Comparison of ENCODE assay signal across 10 mouse cellular contexts in the genomic region with DNA sequence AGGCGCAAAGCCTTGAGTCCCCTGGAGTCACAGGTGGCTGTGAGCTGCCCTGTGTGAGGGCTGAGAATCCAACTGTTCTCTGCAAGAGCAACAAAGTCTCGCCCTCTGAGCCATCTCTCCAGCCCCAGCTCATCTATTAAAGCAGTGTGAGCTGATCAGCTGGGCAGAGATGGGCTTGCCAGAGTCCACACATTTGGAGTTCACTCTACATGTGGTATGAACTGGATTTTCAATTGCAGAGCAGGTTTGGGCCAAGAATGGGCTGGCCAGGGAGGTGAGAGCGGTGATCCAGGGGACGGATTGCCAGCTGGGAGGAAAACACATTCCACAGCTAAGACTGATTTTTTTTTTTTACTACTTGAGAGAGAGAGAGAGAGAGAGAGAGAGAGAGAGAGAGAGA. TPM values are rescaled to one million over a fixed set of nuclear protein-coding genes. Genes with fewer than 3 reads are reported as not detected.
DNase-seq lines count a peak whose midpoint lies in the region; ATAC-seq and TF ChIP-seq lines count a peak whose summit lies in the region.
"Had no signal": no experiment of that assay in that cellular context is flagged by ENCODE, and none has a peak within 500 bp of the region (broad histone marks: within the 10 kb centered on the region; RNA-seq: fewer than 3 reads in every experiment).

No protein-coding gene starts in this region.

- H3K4me2 ChIP-seq in midbrain, embryonic 13.5 days (replicated peaks) = no peak overlapping the region
- no peak overlapping the region for H3K4me2 ChIP-seq in heart, postnatal 0 days (ENCODE audit: low read depth, low read length)

- WGBS in midbrain, embryonic 10.5 days = 83% methylated on average over 4 of the region's 4 CpGs
- WGBS in midbrain, embryonic 13.5 days = 84% methylated on average over 4 of the region's 4 CpGs
- 64% methylated on average over 4 of the region's 4 CpGs for WGBS in heart, postnatal 0 days
- WGBS in limb, embryonic 10.5 days = 87% methylated on average over 4 of the region's 4 CpGs

- TF ChIP-seq EP300 in heart, postnatal 0 days (IDR thresholded peaks at IDR 0.05; ENCODE audit: low read depth) = no peak

- TF ChIP-seq CTCF in heart, postnatal 0 days (IDR thresholded peaks at IDR 0.05; ENCODE audit: low read depth) = no peak

- H3K9ac ChIP-seq in midbrain, embryonic 13.5 days (replicated peaks) = no peak overlapping the region
- no peak overlapping the region for H3K9ac ChIP-seq in heart, postnatal 0 days (replicated peaks; ENCODE audit: low read depth, low read length)

- H3K27ac ChIP-seq in midbrain, embryonic 10.5 days (replicated peaks) = peak overlapping the region; percentile 73; the same call in 1 of the 2 replicates
- no peak overlapping the region for H3K27ac ChIP-seq in midbrain, embryonic 13.5 days
- H3K27ac ChIP-seq in heart, postnatal 0 days (ENCODE audit: low read depth) = no peak overlapping the region
- H3K27ac ChIP-seq in limb, embryonic 10.5 days = no peak overlapping the region
- H3K27ac ChIP-seq: kidney, postnatal 0 days had no signal

- H3K4me3 ChIP-seq in midbrain, embryonic 10.5 days = no peak overlapping the region
- H3K4me3 ChIP-seq in midbrain, embryonic 13.5 days (replicated peaks) = no peak overlapping the region
- H3K4me3 ChIP-seq in heart, postnatal 0 days (ENCODE audit: low read depth, low read length) = no peak overlapping the region
- H3K4me3 ChIP-seq in limb, embryonic 10.5 days = no peak overlapping the region

- H3K36me3 ChIP-seq in midbrain, embryonic 10.5 days = peaks cover 23% of the 10 kb centered on the region
- H3K36me3 ChIP-seq in midbrain, embryonic 13.5 days = peaks cover 21% of the 10 kb centered on the region
- peaks cover 20% of the 10 kb centered on the region for H3K36me3 ChIP-seq in heart, postnatal 0 days (replicated peaks; ENCODE audit: control insufficient read depth, insufficient read depth, low read length)
- peaks cover 46% of the 10 kb centered on the region for H3K36me3 ChIP-seq in limb, embryonic 10.5 days

- no peaks in the 10 kb centered on the region for H3K27me3 ChIP-seq in midbrain, embryonic 10.5 days (ENCODE audit: low read depth, poor library complexity, severe bottlenecking)
- no peaks in the 10 kb centered on the region for H3K27me3 ChIP-seq in midbrain, embryonic 13.5 days
- no peaks in the 10 kb centered on the region for H3K27me3 ChIP-seq in heart, postnatal 0 days (ENCODE audit: control insufficient read depth, insufficient read depth, low read length)
- no peaks in the 10 kb centered on the region for H3K27me3 ChIP-seq in limb, embryonic 10.5 days (ENCODE audit: low read depth, poor library complexity, severe bottlenecking)

- peaks cover 4% of the 10 kb centered on the region; the same call in 1 of the 2 replicates for H3K9me3 ChIP-seq in midbrain, embryonic 10.5 days (replicated peaks)
- H3K9me3 ChIP-seq in midbrain, embryonic 13.5 days = no peaks in the 10 kb centered on the region
- H3K9me3 ChIP-seq in heart, postnatal 0 days (replicated peaks; ENCODE audit: control insufficient read depth, low read length) = no peaks in the 10 kb centered on the region
- no peaks in the 10 kb centered on the region for H3K9me3 ChIP-seq in limb, embryonic 10.5 days (replicated peaks)

- ATAC-seq in midbrain, embryonic 13.5 days = no peak
- peak; percentile 30; the same call in 1 of the 2 replicates for ATAC-seq in heart, postnatal 0 days (ENCODE audit: insufficient read depth, low read depth)

- DNase-seq in adrenal gland, postnatal 25 days = peak; percentile 26
- DNase-seq in adrenal gland, adult (ENCODE audit: inconsistent age in 2 of 2, low spot score in 1 of 2) = no peak
- DNase-seq in midbrain, embryonic 10.5 days (ENCODE audit: low spot score) = no peak
- DNase-seq in heart, postnatal 0 days (ENCODE audit: low spot score) = no peak
- peak; percentile 59 for DNase-seq in lung, postnatal 14 days
- no peak for DNase-seq in left cerebral cortex, postnatal 25 days (ENCODE audit: low spot score in 2 of 2)
- DNase-seq in limb, embryonic 10.5 days (ENCODE audit: low spot score) = no peak
- DNase-seq: cerebellum, adult 8-10 months had no signal

- peaks cover 36% of the 10 kb centered on the region for H3K4me1 ChIP-seq in midbrain, embryonic 10.5 days
- peaks cover 25% of the 10 kb centered on the region for H3K4me1 ChIP-seq in midbrain, embryonic 13.5 days (replicated peaks)
- H3K4me1 ChIP-seq in heart, postnatal 0 days (ENCODE audit: control insufficient read depth, insufficient read depth) = peaks cover 12% of the 10 kb centered on the region
- 0 out of 2 replicates have a peak, but pooled peaks cover 4% of the 10 kb centered on the region for H3K4me1 ChIP-seq in limb, embryonic 10.5 days

- intact Hi-C loops in left cerebral cortex, postnatal 25 days (cut with DNase I) = no loop called here

RNA-seq across cellular contexts. Expression of a gene that starts 34.5 kb away (rescaled TPM):
- total RNA-seq in adrenal gland, postnatal 25 days (2021) = 31.3 and 38.2 TPM in 2 replicates
- polyA plus RNA-seq in midbrain, embryonic 10.5 days (2016; fragmentation: Nextera tagmentation; extraction: Ambion mirVana) = 14.4 and 16.6 TPM in 2 replicates
- 17.2 and 18.6 TPM in 2 replicates for polyA plus RNA-seq in midbrain, embryonic 13.5 days (2015; fragmentation: Nextera tagmentation; extraction: Ambion mirVana)
- 7.7 and 8.2 TPM in 2 replicates for total RNA-seq in heart, postnatal 0 days (2014; rRNA removed; ENCODE audit: low replicate concordance)
- polyA plus RNA-seq in heart, postnatal 0 days (2015; fragmentation: Nextera tagmentation; extraction: Ambion mirVana) = 4.8 and 5.2 TPM in 2 replicates
- 10 to 100 TPM; 13.0 to 14.2 TPM for total RNA-seq in left cerebral cortex, postnatal 25 days (2021)
- polyA plus RNA-seq in limb, embryonic 10.5 days (2016; fragmentation: Nextera tagmentation; extraction: Ambion mirVana) = 17.4 and 20.3 TPM in 2 replicates

Comparison
In these comparisons a context has a peak if more than half of its experiments do, and no peak if none do; other contexts are left out.
1. DNase-seq: peak in adrenal gland, postnatal 25 days (single experiment) and lung, postnatal 14 days (single experiment); none in adrenal gland, adult (0 of 2), midbrain, embryonic 10.5 days (single experiment), heart, postnatal 0 days (single experiment), left cerebral cortex, postnatal 25 days (0 of 2) and limb, embryonic 10.5 days (single experiment).